In genomic region chr3:122828270-122829058, GRCm38 (mm10) we compare ENCODE assay signal across 18 mouse cellular contexts.
A peak's percentile ranks its signal among the peaks of the same experiment; 100 is the strongest.
DNase-seq lines count a peak whose midpoint lies in the region; ATAC-seq and TF ChIP-seq lines count a peak whose summit lies in the region.
"Had no signal": no experiment of that assay in that cellular context is flagged by ENCODE, and none has a peak within 500 bp of the region (broad histone marks: within the 10 kb centered on the region; RNA-seq: fewer than 3 reads in every experiment).

No protein-coding gene starts in this region.

- H3K36me3 ChIP-seq in hindbrain, embryonic 13.5 days = peaks cover 6% of the 10 kb centered on the region; the same call in 1 of the 2 replicates
- H3K36me3 ChIP-seq in hindbrain, embryonic 12.5 days = no peaks in the 10 kb centered on the region; the same call in 1 of the 2 replicates
- no peaks in the 10 kb centered on the region for H3K36me3 ChIP-seq in forebrain, embryonic 16.5 days (ENCODE audit: control insufficient read depth, insufficient read depth)
- H3K36me3 ChIP-seq in midbrain, embryonic 15.5 days (replicated peaks) = no peaks in the 10 kb centered on the region
- no peaks in the 10 kb centered on the region for H3K36me3 ChIP-seq in lung, postnatal 0 days (ENCODE audit: insufficient read depth, low read length)

- H3K4me2 ChIP-seq in hindbrain, embryonic 13.5 days = no peak overlapping the region
- no peak overlapping the region for H3K4me2 ChIP-seq in hindbrain, embryonic 12.5 days (replicated peaks)
- no peak overlapping the region for H3K4me2 ChIP-seq in forebrain, embryonic 16.5 days (ENCODE audit: low read length)
- no peak overlapping the region for H3K4me2 ChIP-seq in midbrain, embryonic 15.5 days
- H3K4me2 ChIP-seq in lung, postnatal 0 days (replicated peaks; ENCODE audit: low read depth, low read length) = no peak overlapping the region
- H3K4me2 ChIP-seq: embryonic facial prominence, embryonic 13.5 days; heart, embryonic 12.5 days had no signal

- peak overlapping the region; percentile 69 for H3K27ac ChIP-seq in hindbrain, embryonic 13.5 days
- H3K27ac ChIP-seq in hindbrain, embryonic 12.5 days = no peak overlapping the region
- 0 out of 2 replicates have a peak overlapping the region, but pooled peaks have one; percentile 6 for H3K27ac ChIP-seq in forebrain, embryonic 16.5 days (ENCODE audit: low read length)
- H3K27ac ChIP-seq in midbrain, embryonic 15.5 days = peak overlapping the region; percentile 60; the same call in 1 of the 2 replicates
- H3K27ac ChIP-seq in lung, postnatal 0 days (ENCODE audit: low read length) = no peak overlapping the region
- H3K27ac ChIP-seq: embryonic facial prominence, embryonic 13.5 days; left cerebral cortex, adult 2 months; limb, embryonic 10.5 days had no signal

- TF ChIP-seq POLR2A in brain, embryonic 14.5 days (IDR thresholded peaks at IDR 0.05; ENCODE audit: borderline replicate concordance, extremely low read depth, insufficient read depth, insufficient read length, poor library complexity, severe bottlenecking) = no peak

- no peak overlapping the region for H3K9ac ChIP-seq in hindbrain, embryonic 13.5 days
- H3K9ac ChIP-seq in hindbrain, embryonic 12.5 days = no peak overlapping the region
- no peak overlapping the region for H3K9ac ChIP-seq in forebrain, embryonic 16.5 days (replicated peaks; ENCODE audit: low read depth, low read length)
- no peak overlapping the region for H3K9ac ChIP-seq in midbrain, embryonic 15.5 days
- no peak overlapping the region for H3K9ac ChIP-seq in lung, postnatal 0 days (replicated peaks; ENCODE audit: low read depth)
- H3K9ac ChIP-seq: embryonic facial prominence, embryonic 13.5 days; heart, embryonic 12.5 days had no signal

- H3K27me3 ChIP-seq in hindbrain, embryonic 13.5 days = no peaks in the 10 kb centered on the region
- H3K27me3 ChIP-seq in hindbrain, embryonic 12.5 days = no peaks in the 10 kb centered on the region
- no peaks in the 10 kb centered on the region for H3K27me3 ChIP-seq in forebrain, embryonic 16.5 days (replicated peaks; ENCODE audit: control insufficient read depth, insufficient read depth, low read length)
- H3K27me3 ChIP-seq in midbrain, embryonic 15.5 days (replicated peaks) = no peaks in the 10 kb centered on the region
- H3K27me3 ChIP-seq in lung, postnatal 0 days (replicated peaks; ENCODE audit: insufficient read depth, low read length) = no peaks in the 10 kb centered on the region
- H3K27me3 ChIP-seq: embryonic facial prominence, embryonic 13.5 days; heart, embryonic 12.5 days; megakaryocyte, embryonic 14.5 days had no signal

- no peak overlapping the region for H3K4me3 ChIP-seq in hindbrain, embryonic 13.5 days
- H3K4me3 ChIP-seq in hindbrain, embryonic 12.5 days = no peak overlapping the region
- H3K4me3 ChIP-seq in forebrain, embryonic 16.5 days (replicated peaks; ENCODE audit: low read length) = no peak overlapping the region
- H3K4me3 ChIP-seq in midbrain, embryonic 15.5 days = no peak overlapping the region
- no peak overlapping the region for H3K4me3 ChIP-seq in lung, postnatal 0 days (ENCODE audit: low read depth, low read length)
- H3K4me3 ChIP-seq: embryonic facial prominence, embryonic 13.5 days; heart, embryonic 12.5 days; left cerebral cortex, adult 2 months; limb, embryonic 10.5 days; megakaryocyte, embryonic 14.5 days had no signal

- 0 out of 2 replicates have a peak, but pooled peaks cover 6% of the 10 kb centered on the region for H3K4me1 ChIP-seq in hindbrain, embryonic 13.5 days (replicated peaks)
- H3K4me1 ChIP-seq in hindbrain, embryonic 12.5 days = no peaks in the 10 kb centered on the region
- H3K4me1 ChIP-seq in forebrain, embryonic 16.5 days (replicated peaks; ENCODE audit: control insufficient read depth, insufficient read depth, low read length) = no peaks in the 10 kb centered on the region; the same call in 1 of the 2 replicates
- H3K4me1 ChIP-seq in midbrain, embryonic 15.5 days = peaks cover 5% of the 10 kb centered on the region; the same call in 1 of the 2 replicates
- H3K4me1 ChIP-seq in lung, postnatal 0 days (ENCODE audit: insufficient read depth, low read depth, low read length) = no peaks in the 10 kb centered on the region
- H3K4me1 ChIP-seq: embryonic facial prominence, embryonic 13.5 days; heart, embryonic 12.5 days; limb, embryonic 10.5 days had no signal

- WGBS in hindbrain, embryonic 13.5 days = 78% methylated on average over 11 of the region's 11 CpGs
- WGBS in hindbrain, embryonic 12.5 days = 86% methylated on average over 10 of the region's 11 CpGs
- 81% methylated on average over 11 of the region's 11 CpGs for WGBS in forebrain, embryonic 16.5 days
- 75% methylated on average over 11 of the region's 11 CpGs for WGBS in midbrain, embryonic 15.5 days
- WGBS in lung, postnatal 0 days = 85% methylated on average over 11 of the region's 11 CpGs

- H3K9me3 ChIP-seq in hindbrain, embryonic 13.5 days = no peaks in the 10 kb centered on the region
- no peaks in the 10 kb centered on the region for H3K9me3 ChIP-seq in hindbrain, embryonic 12.5 days (replicated peaks)
- no peaks in the 10 kb centered on the region for H3K9me3 ChIP-seq in forebrain, embryonic 16.5 days (ENCODE audit: control insufficient read depth, low read length)
- no peaks in the 10 kb centered on the region for H3K9me3 ChIP-seq in midbrain, embryonic 15.5 days
- H3K9me3 ChIP-seq in lung, postnatal 0 days (ENCODE audit: low read length) = no peaks in the 10 kb centered on the region
- H3K9me3 ChIP-seq: embryonic facial prominence, embryonic 13.5 days; limb, embryonic 10.5 days; megakaryocyte, embryonic 14.5 days had no signal

- no peak for TF ChIP-seq EP300 in lung, postnatal 0 days (IDR thresholded peaks at IDR 0.05)

- peak; percentile 67 for DNase-seq in brain, embryonic 14.5 days (ENCODE audit: low read depth)
- DNase-seq in adrenal gland, postnatal 10 days = no peak
- DNase-seq in lung, postnatal 0 days (ENCODE audit: low spot score) = no peak
- DNase-seq: cerebellum, postnatal 10 days; kidney, adult 9 months; kidney, postnatal 36 days; lung, adult 18-20 months; right cerebral cortex, postnatal 4 days; thymus, postnatal 14 days had no signal

- no peak for TF ChIP-seq CTCF in brain, embryonic 14.5 days (IDR thresholded peaks at IDR 0.05; ENCODE audit: borderline replicate concordance, extremely low read depth, insufficient read depth, insufficient read length)
- TF ChIP-seq CTCF in lung, postnatal 0 days (IDR thresholded peaks at IDR 0.05) = no peak

- peak; percentile 72; the same call in 1 of the 2 replicates for ATAC-seq in hindbrain, embryonic 13.5 days (ENCODE audit: low FRiP score)
- no peak for ATAC-seq in hindbrain, embryonic 12.5 days (ENCODE audit: low FRiP score)
- peak; percentile 77 for ATAC-seq in forebrain, embryonic 16.5 days
- peak; percentile 85 for ATAC-seq in midbrain, embryonic 15.5 days (replicated peaks)
- no peak for ATAC-seq in lung, postnatal 0 days

Comparison
In these comparisons a context has a peak if more than half of its experiments do, and no peak if none do; other contexts are left out.
1. ATAC-seq: peak in hindbrain, embryonic 13.5 days (single experiment), forebrain, embryonic 16.5 days (single experiment) and midbrain, embryonic 15.5 days (single experiment); none in hindbrain, embryonic 12.5 days (single experiment) and lung, postnatal 0 days (single experiment).
2. H3K27ac ChIP-seq: peak in hindbrain, embryonic 13.5 days (single experiment), forebrain, embryonic 16.5 days (single experiment) and midbrain, embryonic 15.5 days (single experiment); none in hindbrain, embryonic 12.5 days (single experiment) and lung, postnatal 0 days (single experiment).